Mouse (Mus musculus) ES-E14 (cell line): Measurements from ENCODE around the gene Esr2.

Source experiments
- CHD2 ChIP-seq: IDR thresholded peaks from 2 replicates; pipeline ENCODE4 v1.6.1; 2014; ENCODE audit warnings: mild to moderate bottlenecking, low read depth, low read length, inconsistent platforms
- HCFC1 ChIP-seq: IDR thresholded peaks from 2 replicates; pipeline ENCODE4 v1.6.1; 2012; ENCODE audit warnings: low read length, inconsistent platforms, borderline replicate concordance; ENCODE audit not compliant: insufficient read depth
- ZC3H11A ChIP-seq: IDR thresholded peaks from 2 replicates; pipeline ENCODE4 v1.6.1; 2012; ENCODE audit warnings: low read depth, mild to moderate bottlenecking, inconsistent platforms, low read length, borderline replicate concordance

- no peak for TF ChIP-seq HCFC1
- TF ChIP-seq CHD2: no peak
- no peak for TF ChIP-seq ZC3H11A
Observed at GRCm38 (mm10) chr12:76182831-76183230, 5.8 kb upstream of the Esr2 start.
